Mouse (Mus musculus) embryonic facial prominence, embryonic 15.5 days (tissue): ENCODE measurements at regions not wholly inside any gene's neighbourhood (a gene's known extent, or its start where the extent isn't known, plus 50 kb on each side); places are given as distances from the start of the nearest gene placed in this dataset.

ENCODE experiments used
- ATAC-seq: fragments of 200-750 bp; cut with Nextera tagmentation; 2 replicates; pipeline ENCODE4 v1.8.0; 2017; ENCODE audit warnings: low read depth, moderate TSS enrichment; ENCODE audit not compliant: insufficient number of reproducible peaks, low FRiP score, low TSS enrichment
- H3K27ac ChIP-seq: fragments of 300-500 bp; sonication (generic); replicated peaks from 2 replicates; pipeline ENCODE4 v1.5.1; 2015; ENCODE audit warnings: mild to moderate bottlenecking, inconsistent platforms
- H3K27me3 ChIP-seq: fragments of 300-500 bp; sonication (generic); 2 replicates; pipeline ENCODE4 v1.6.1; 2015; ENCODE audit warnings: inconsistent platforms
- H3K36me3 ChIP-seq: fragments of 300-500 bp; sonication (generic); 2 replicates; pipeline ENCODE4 v1.6.1; 2015; ENCODE audit warnings: mild to moderate bottlenecking, inconsistent platforms
- H3K4me1 ChIP-seq: fragments of 300-500 bp; sonication (generic); 2 replicates; pipeline ENCODE4 v1.6.1; 2015; ENCODE audit warnings: inconsistent platforms
- H3K4me2 ChIP-seq: fragments of 300-500 bp; sonication (generic); replicated peaks from 2 replicates; pipeline ENCODE4 v1.6.1; 2015; ENCODE audit warnings: mild to moderate bottlenecking, inconsistent platforms
- H3K4me3 ChIP-seq: fragments of 300-500 bp; sonication (generic); replicated peaks from 2 replicates; pipeline ENCODE4 v1.5.1; 2015; ENCODE audit warnings: mild to moderate bottlenecking, inconsistent platforms
- H3K9ac ChIP-seq: fragments of 300-500 bp; sonication (generic); 2 replicates; pipeline ENCODE4 v1.6.1; 2015; ENCODE audit warnings: inconsistent platforms
- H3K9me3 ChIP-seq: fragments of 300-500 bp; sonication (generic); replicated peaks from 2 replicates; pipeline ENCODE4 v1.6.1; 2016; ENCODE audit warnings: inconsistent platforms
- WGBS: fragments of 180-500 bp; shearing (Covaris S2); methylation state at CpG from one replicate; pipeline ENCODE4 v1.1.7; 2015; 5-methylcytosine and 5-hydroxymethylcytosine counted together

GRCm38 (mm10) chr5:111810079-111810808, 76.5 kb downstream of the Gm26897 start:
- no peak overlapping the region for H3K27ac ChIP-seq
- 34% methylated on average over 7 of the region's 7 CpGs for WGBS
- no peak overlapping the region for H3K9ac ChIP-seq
- H3K4me3 ChIP-seq: no peak overlapping the region
- no peak overlapping the region for H3K4me2 ChIP-seq
- H3K36me3 ChIP-seq: no peaks in the 10 kb centered on the region
- ATAC-seq: no peak
- H3K9me3 ChIP-seq: no peaks in the 10 kb centered on the region
- peaks cover 37% of the 10 kb centered on the region for H3K4me1 ChIP-seq
- H3K27me3 ChIP-seq: no peaks in the 10 kb centered on the region

- H3K4me2 ChIP-seq: no peak overlapping the region
- H3K27me3 ChIP-seq: no peaks in the 10 kb centered on the region
- 28% methylated on average over 7 of the region's 7 CpGs for WGBS
Observed at GRCm38 (mm10) chr5:111812581-111812980, 78.9 kb downstream of the Gm26897 start.

GRCm38 (mm10) chr5:111813090-111813753, 79.5 kb downstream of the Gm26897 start:
- H3K4me1 ChIP-seq: peaks cover 18% of the 10 kb centered on the region; the same call in 1 of the 2 replicates
- no peak overlapping the region for H3K4me3 ChIP-seq
- H3K36me3 ChIP-seq: no peaks in the 10 kb centered on the region
- WGBS: 66% methylated on average over 6 of the region's 6 CpGs
- ATAC-seq: no peak
- no peak overlapping the region for H3K4me2 ChIP-seq
- no peaks in the 10 kb centered on the region for H3K9me3 ChIP-seq
- no peak overlapping the region for H3K27ac ChIP-seq
- H3K9ac ChIP-seq: no peak overlapping the region
- no peaks in the 10 kb centered on the region for H3K27me3 ChIP-seq

More at GRCm38 (mm10) chr5:111812581-111812980, 78.9 kb downstream of the Gm26897 start:
- Histone ChIP-seq H3K4me3 (no peak overlapping the region), H3K4me1 (peaks cover 22% of the 10 kb centered on the region; the same call in 1 of the 2 replicates), H3K9ac (no peak overlapping the region), H3K36me3 (no peaks in the 10 kb centered on the region), H3K9me3 (no peaks in the 10 kb centered on the region), H3K27ac (0 out of 2 replicates have a peak overlapping the region, but pooled peaks have one; percentile 2)
- ATAC-seq: 0 out of 2 replicates have a peak, but pooled peaks have one; percentile 22

- Histone ChIP-seq H3K9ac (no peak overlapping the region), H3K4me1 (peaks cover 18% of the 10 kb centered on the region; the same call in 1 of the 2 replicates), H3K27ac (no peak overlapping the region), H3K9me3 (no peaks in the 10 kb centered on the region), H3K36me3 (no peaks in the 10 kb centered on the region), H3K4me2 (no peak overlapping the region), H3K4me3 (no peak overlapping the region), H3K27me3 (no peaks in the 10 kb centered on the region)
- no peak for ATAC-seq
- 85% methylated on average over 20 of the region's 20 CpGs for WGBS
Observed at GRCm38 (mm10) chr5:111814893-111815760, 81.4 kb downstream of the Gm26897 start.

GRCm38 (mm10) chr5:111820963-111821362, 87.2 kb downstream of the Gm26897 start:
- H3K36me3 ChIP-seq: no peaks in the 10 kb centered on the region
- no peak overlapping the region for H3K27ac ChIP-seq
- H3K9ac ChIP-seq: no peak overlapping the region
- 85% methylated on average over 9 of the region's 9 CpGs for WGBS
- no peaks in the 10 kb centered on the region for H3K27me3 ChIP-seq
- no peak for ATAC-seq
- H3K4me1 ChIP-seq: peaks cover 15% of the 10 kb centered on the region
- no peak overlapping the region for H3K4me2 ChIP-seq
- H3K4me3 ChIP-seq: no peak overlapping the region
- no peaks in the 10 kb centered on the region for H3K9me3 ChIP-seq

DNA sequence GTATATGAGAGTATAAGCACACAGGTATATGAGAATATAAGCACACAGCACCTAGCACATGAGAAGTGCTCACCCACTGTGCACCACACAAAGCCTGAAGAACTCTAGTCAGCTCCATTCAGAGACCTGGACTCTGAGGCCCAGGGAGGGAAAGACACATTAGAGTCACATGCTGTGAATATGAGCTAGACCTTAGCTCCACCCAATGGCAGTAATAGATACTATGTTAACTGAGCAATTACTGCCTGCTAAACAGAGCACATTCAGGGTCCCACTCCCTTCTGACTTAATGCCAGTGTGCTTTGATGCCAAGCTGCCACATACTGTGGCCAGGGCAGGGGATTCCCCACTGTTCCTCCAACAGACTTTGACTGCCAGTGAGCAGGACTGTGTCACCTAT, 89.2 kb downstream of the Gm26897 start:
- Histone ChIP-seq H3K9ac (no peak overlapping the region), H3K27ac (no peak overlapping the region), H3K27me3 (no peaks in the 10 kb centered on the region), H3K4me1 (peaks cover 15% of the 10 kb centered on the region), H3K4me2 (no peak overlapping the region), H3K4me3 (no peak overlapping the region), H3K36me3 (no peaks in the 10 kb centered on the region), H3K9me3 (no peaks in the 10 kb centered on the region)
- no peak for ATAC-seq

GRCm38 (mm10) chr5:111823420-111823819, 89.7 kb downstream of the Gm26897 start:
- Histone ChIP-seq H3K4me3 (no peak overlapping the region), H3K27ac (no peak overlapping the region), H3K4me2 (no peak overlapping the region), H3K4me1 (peaks cover 15% of the 10 kb centered on the region), H3K27me3 (no peaks in the 10 kb centered on the region), H3K36me3 (no peaks in the 10 kb centered on the region), H3K9me3 (no peaks in the 10 kb centered on the region), H3K9ac (no peak overlapping the region)
- 35% methylated on average over 4 of the region's 4 CpGs for WGBS
- 0 out of 2 replicates have a peak, but pooled peaks have one; percentile 16 for ATAC-seq

GRCm38 (mm10) chr5:111823842-111824241, 90.1 kb downstream of the Gm26897 start:
- Histone ChIP-seq H3K9ac (no peak overlapping the region), H3K4me2 (no peak overlapping the region), H3K27ac (no peak overlapping the region), H3K36me3 (no peaks in the 10 kb centered on the region), H3K4me3 (no peak overlapping the region), H3K4me1 (peaks cover 15% of the 10 kb centered on the region), H3K9me3 (no peaks in the 10 kb centered on the region), H3K27me3 (no peaks in the 10 kb centered on the region)
- ATAC-seq: no peak
- WGBS: 33% methylated on average over 5 of the region's 5 CpGs

DNA sequence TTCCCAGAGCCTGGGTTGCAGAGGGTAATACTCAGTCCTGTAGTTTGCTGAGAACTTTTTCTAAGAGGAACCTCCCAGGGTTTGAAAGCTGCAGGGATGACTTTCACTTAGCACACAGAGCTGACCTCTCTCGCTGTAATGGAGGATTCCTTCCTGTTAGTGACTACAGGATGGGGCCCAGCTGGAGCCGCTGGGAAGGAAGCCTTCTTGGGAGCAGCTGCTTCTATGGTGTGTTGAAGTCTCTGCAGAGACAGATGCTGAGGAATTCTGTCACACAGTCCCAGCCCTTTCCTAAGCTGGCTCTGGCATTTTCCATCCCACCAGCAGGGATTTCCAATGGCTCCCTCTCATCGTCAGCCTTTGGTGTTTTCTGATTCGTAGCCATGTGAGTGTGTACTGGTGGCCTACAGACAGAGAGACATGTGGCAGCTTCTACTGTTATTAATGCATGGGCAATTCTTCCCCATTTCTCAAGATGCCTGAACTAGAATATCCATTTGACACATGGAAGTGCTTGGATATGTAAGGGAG, 90.9 kb downstream of the Gm26897 start:
- Histone ChIP-seq H3K27me3 (no peaks in the 10 kb centered on the region), H3K4me1 (peaks cover 15% of the 10 kb centered on the region), H3K9me3 (no peaks in the 10 kb centered on the region), H3K9ac (no peak overlapping the region), H3K4me2 (no peak overlapping the region), H3K36me3 (no peaks in the 10 kb centered on the region), H3K27ac (no peak overlapping the region), H3K4me3 (no peak overlapping the region)
- ATAC-seq: no peak
- WGBS: 39% methylated on average over 4 of the region's 4 CpGs

DNA sequence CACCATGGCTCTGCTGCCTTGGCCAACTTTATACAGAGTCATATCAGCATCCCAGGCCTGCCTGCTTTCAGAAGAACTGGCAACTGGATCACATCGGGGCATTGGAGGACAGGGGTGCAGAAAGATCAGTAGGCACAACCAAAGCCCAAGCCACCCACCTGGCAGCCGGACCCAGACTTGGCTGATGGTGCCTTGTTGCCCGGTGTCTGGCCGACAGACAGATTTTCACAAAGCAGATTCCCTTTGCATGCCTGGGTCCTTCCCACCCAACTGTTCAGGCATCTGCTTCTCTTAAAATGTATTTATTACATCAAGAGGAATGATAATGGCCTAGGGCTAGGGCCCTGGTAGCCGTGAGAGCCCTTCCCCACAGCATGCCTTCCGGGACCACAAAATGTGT, 96.2 kb downstream of the Gm26897 start:
- Histone ChIP-seq H3K4me1 (no peaks in the 10 kb centered on the region), H3K9me3 (no peaks in the 10 kb centered on the region), H3K36me3 (no peaks in the 10 kb centered on the region), H3K4me2 (no peak overlapping the region), H3K27me3 (no peaks in the 10 kb centered on the region), H3K9ac (no peak overlapping the region), H3K4me3 (no peak overlapping the region), H3K27ac (no peak overlapping the region)
- no peak for ATAC-seq
- WGBS: 76% methylated on average over 6 of the region's 6 CpGs
